Mouse (Mus musculus) forebrain, embryonic 16.5 days (tissue): ENCODE measurements around the gene Paxbp1. TPM values are rescaled to one million over a fixed set of nuclear protein-coding genes. Genes with fewer than 3 reads are reported as not detected.

ENCODE experiments used
- ATAC-seq: fragments of 200-750 bp; cut with Nextera tagmentation; 2 replicates; pipeline ENCODE4 v1.8.0; 2017; ENCODE audit warnings: mild to moderate bottlenecking, moderate library complexity
- H3K27ac ChIP-seq: fragments of 300-500 bp; sonication (generic); 2 replicates; pipeline ENCODE4 v1.5.1; 2014; ENCODE audit warnings: low read length, control low read depth
- H3K27me3 ChIP-seq: fragments of 300-500 bp; sonication (generic); replicated peaks from 2 replicates; pipeline ENCODE4 v1.6.1; 2014; ENCODE audit warnings: low read length; ENCODE audit not compliant: control insufficient read depth, insufficient read depth
- H3K36me3 ChIP-seq: fragments of 300-500 bp; sonication (generic); 2 replicates; pipeline ENCODE4 v1.6.1; 2014; ENCODE audit not compliant: control insufficient read depth, insufficient read depth
- H3K4me1 ChIP-seq: fragments of 300-500 bp; sonication (generic); replicated peaks from 2 replicates; pipeline ENCODE4 v1.6.1; 2014; ENCODE audit warnings: low read length; ENCODE audit not compliant: control insufficient read depth, insufficient read depth
- H3K4me2 ChIP-seq: fragments of 300-500 bp; sonication (generic); 2 replicates; pipeline ENCODE4 v1.6.1; 2014; ENCODE audit warnings: mild to moderate bottlenecking, low read length, control low read depth
- H3K4me3 ChIP-seq: fragments of 300-500 bp; sonication (generic); replicated peaks from 2 replicates; pipeline ENCODE4 v1.5.1; 2014; ENCODE audit warnings: mild to moderate bottlenecking, low read length, control low read depth
- H3K9ac ChIP-seq: fragments of 300-500 bp; sonication (generic); replicated peaks from 2 replicates; pipeline ENCODE4 v1.6.1; 2014; ENCODE audit warnings: low read depth, low read length, control low read depth
- H3K9me3 ChIP-seq: fragments of 300-500 bp; sonication (generic); 2 replicates; pipeline ENCODE4 v1.6.1; 2016; ENCODE audit warnings: low read length; ENCODE audit not compliant: control insufficient read depth
- WGBS: fragments of 180-500 bp; shearing (Covaris S2); extraction: QIAGEN DNeasy Blood & Tissue Kit; methylation state at CpG from one replicate; pipeline ENCODE4 v1.1.7; 2014; 5-methylcytosine and 5-hydroxymethylcytosine counted together
- polyA plus RNA-seq: library from polyadenylated mRNA; unstranded; fragments of >200 nt; fragmentation: Nextera tagmentation; extraction: Ambion mirVana; gene quantifications from 2 replicates; pipeline ENCODE4 v1.2.1, GENCODE M21; 2015

The Paxbp1 gene
- polyA plus RNA-seq, 1 experiment from 2014 or later: 96.0 TPM

- no peaks in the 10 kb centered on the region for H3K4me1 ChIP-seq
These were observed 55.7 kb downstream of the Paxbp1 start for GRCm38 (mm10) chr16:90988665-90989064.

GRCm38 (mm10) chr16:90988039-90988438, 56.3 kb downstream of the Paxbp1 start:
- no peak overlapping the region for H3K4me3 ChIP-seq
- no peak overlapping the region for H3K27ac ChIP-seq
- no peak overlapping the region for H3K9ac ChIP-seq
- H3K4me1 ChIP-seq: no peaks in the 10 kb centered on the region
- H3K9me3 ChIP-seq: no peaks in the 10 kb centered on the region
- no peak overlapping the region for H3K4me2 ChIP-seq
- no peaks in the 10 kb centered on the region for H3K27me3 ChIP-seq
- ATAC-seq: no peak
- WGBS: 92% methylated on average over 8 of the region's 8 CpGs
- no peaks in the 10 kb centered on the region; the same call in 1 of the 2 replicates for H3K36me3 ChIP-seq

More at GRCm38 (mm10) chr16:90988665-90989064, 55.7 kb downstream of the Paxbp1 start:
- Histone ChIP-seq H3K27ac (no peak overlapping the region), H3K9ac (no peak overlapping the region), H3K27me3 (no peaks in the 10 kb centered on the region), H3K36me3 (no peaks in the 10 kb centered on the region; the same call in 1 of the 2 replicates), H3K4me2 (no peak overlapping the region), H3K4me3 (no peak overlapping the region), H3K9me3 (no peaks in the 10 kb centered on the region)
- ATAC-seq: no peak
- WGBS: 93% methylated on average over 3 of the region's 3 CpGs

- no peak for ATAC-seq
- Histone ChIP-seq H3K4me3 (no peak overlapping the region), H3K27ac (no peak overlapping the region), H3K9ac (no peak overlapping the region), H3K36me3 (peaks cover 23% of the 10 kb centered on the region), H3K9me3 (no peaks in the 10 kb centered on the region), H3K4me1 (no peaks in the 10 kb centered on the region), H3K27me3 (no peaks in the 10 kb centered on the region), H3K4me2 (no peak overlapping the region)
- 88% methylated on average over 6 of the region's 6 CpGs for WGBS
These were observed 73.3 kb downstream of the Paxbp1 start for GRCm38 (mm10) chr16:90971004-90971403.

GRCm38 (mm10) chr16:90966241-90966640, 78.1 kb downstream of the Paxbp1 start:
- H3K36me3 ChIP-seq: peaks cover 27% of the 10 kb centered on the region
- H3K4me3 ChIP-seq: no peak overlapping the region
- no peaks in the 10 kb centered on the region for H3K4me1 ChIP-seq
- no peaks in the 10 kb centered on the region for H3K9me3 ChIP-seq
- H3K27ac ChIP-seq: no peak overlapping the region
- H3K4me2 ChIP-seq: no peak overlapping the region
- no peak overlapping the region for H3K9ac ChIP-seq
- H3K27me3 ChIP-seq: no peaks in the 10 kb centered on the region
- no peak for ATAC-seq
- 85% methylated on average over 4 of the region's 4 CpGs for WGBS

GRCm38 (mm10) chr16:90964302-90964701, 80.0 kb downstream of the Paxbp1 start:
- no peak for ATAC-seq
- H3K36me3 ChIP-seq: peaks cover 31% of the 10 kb centered on the region
- WGBS: 93% methylated on average over 10 of the region's 10 CpGs

More at GRCm38 (mm10) chr16:90964302-90964701, 80.0 kb downstream of the Paxbp1 start:
- H3K4me1 ChIP-seq: no peaks in the 10 kb centered on the region
- no peak overlapping the region for H3K9ac ChIP-seq
- H3K27me3 ChIP-seq: no peaks in the 10 kb centered on the region
- no peaks in the 10 kb centered on the region for H3K9me3 ChIP-seq
- H3K27ac ChIP-seq: no peak overlapping the region
- H3K4me2 ChIP-seq: no peak overlapping the region
- no peak overlapping the region for H3K4me3 ChIP-seq

Other genes with a start within 250 kb of the Paxbp1 start
- gene Urb1, start 234.1 kb downstream of the Paxbp1 start, polyA plus RNA-seq: 9.7 and 11.7 TPM in 2 replicates
- gene Eva1c, start 217.8 kb downstream of the Paxbp1 start, polyA plus RNA-seq: 5.9 and 7.2 TPM in 2 replicates
- 57.7 and 59.5 TPM in 2 replicates for gene Cfap298, start 109.4 kb downstream of the Paxbp1 start, polyA plus RNA-seq
- gene Synj1, start 33.2 kb downstream of the Paxbp1 start, polyA plus RNA-seq: 36.0 and 44.9 TPM in 2 replicates
- 0.32 and 0.39 TPM in 2 replicates for gene 4932438H23Rik, start 50.6 kb upstream of the Paxbp1 start, polyA plus RNA-seq
- gene Olig2, start 180.9 kb upstream of the Paxbp1 start, polyA plus RNA-seq: 4.7 and 5.7 TPM in 2 replicates
- gene Olig1, start 225.2 kb upstream of the Paxbp1 start, polyA plus RNA-seq: 32.3 and 39.7 TPM in 2 replicates